Mouse (Mus musculus) right cerebral cortex, postnatal 36 days (tissue): ENCODE measurements at regions not wholly inside any gene's neighbourhood (a gene's known extent, or its start where the extent isn't known, plus 50 kb on each side); places are given as distances from the start of the nearest gene placed in this dataset.
A peak's percentile ranks its signal among the peaks of the same experiment; 100 is the strongest.

Source experiments
- DNase-seq, 2 experiments: peaks; one replicate each; pipeline ENCODE4 v3.0.0; 2022; ENCODE audit warnings: low spot score in 2 of 2, mixed read lengths in 1 of 2

DNA sequence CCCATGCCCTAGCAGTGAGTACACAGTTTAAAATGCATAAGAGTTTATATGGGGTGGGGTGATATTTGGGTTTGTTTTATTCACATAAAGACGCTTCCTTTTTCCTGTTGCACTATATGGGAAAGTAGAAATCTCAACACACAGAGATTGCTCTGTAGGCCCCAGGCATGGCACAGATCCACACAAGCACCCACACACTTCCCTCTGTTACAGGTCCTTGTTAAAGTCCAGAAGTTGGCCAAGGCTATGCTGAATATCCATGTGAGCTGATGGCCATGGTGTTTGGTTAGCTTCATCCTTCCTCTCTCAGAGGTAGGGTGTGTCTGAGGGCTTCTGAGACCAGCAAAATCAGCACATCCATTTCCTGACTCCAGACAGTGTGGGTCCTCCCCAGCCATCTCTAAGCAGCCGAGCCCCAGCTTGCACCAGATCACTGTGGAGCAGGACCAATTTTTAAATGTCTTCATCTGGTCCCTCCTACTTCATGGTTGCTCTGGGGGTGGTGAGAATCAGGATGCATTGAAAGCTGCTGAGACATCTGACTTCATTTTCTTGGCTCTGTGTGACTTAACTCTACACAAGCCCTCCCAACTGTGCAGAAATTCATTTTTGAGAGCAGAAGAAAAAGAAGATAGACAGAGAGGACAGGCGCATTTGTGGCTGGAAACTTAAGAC, 360.3 kb upstream of the Nr3c2 start:
- DNase-seq, result peak; percentile 9 to 34

DNA sequence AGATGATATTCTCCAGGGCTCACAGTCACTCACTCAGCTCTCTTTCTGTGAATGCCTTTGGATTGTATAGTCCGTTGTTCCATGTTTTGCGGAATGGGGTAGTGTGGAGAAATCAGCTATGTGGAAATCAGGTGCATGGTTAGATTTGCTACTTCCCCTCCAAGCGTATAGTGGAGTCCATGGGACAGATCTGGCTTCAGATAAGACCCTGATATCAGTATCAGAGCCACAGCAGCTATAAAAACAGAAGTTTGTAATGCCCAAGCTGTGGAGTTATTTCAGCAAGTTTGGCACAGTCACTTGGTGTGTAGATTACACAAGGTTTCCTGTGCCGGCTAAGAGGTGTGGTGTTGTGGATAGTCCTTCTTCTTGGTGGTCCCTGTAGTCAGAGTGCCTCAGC, 359.6 kb upstream of the Nr3c2 start:
- no peak for DNase-seq

DNA sequence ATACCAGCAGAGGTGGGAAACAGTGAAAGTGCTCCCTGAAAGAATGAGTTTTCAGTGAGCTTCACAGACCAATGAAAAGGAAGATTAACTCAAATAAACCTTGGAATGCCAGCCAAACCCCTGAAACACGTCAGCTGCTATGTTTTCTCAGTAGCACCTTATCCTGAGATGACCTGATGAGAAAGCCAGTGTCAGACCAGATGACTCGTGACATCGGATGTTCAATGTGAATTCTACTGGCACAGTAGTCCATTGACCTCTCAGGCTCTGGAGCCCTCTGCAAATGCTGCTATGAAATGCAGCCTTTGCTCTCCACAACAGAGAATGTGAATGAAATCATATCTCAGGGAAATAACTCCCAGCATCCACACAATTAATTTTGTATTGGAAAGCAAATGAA, 358.6 kb upstream of the Nr3c2 start:
- DNase-seq, result no peak

DNA sequence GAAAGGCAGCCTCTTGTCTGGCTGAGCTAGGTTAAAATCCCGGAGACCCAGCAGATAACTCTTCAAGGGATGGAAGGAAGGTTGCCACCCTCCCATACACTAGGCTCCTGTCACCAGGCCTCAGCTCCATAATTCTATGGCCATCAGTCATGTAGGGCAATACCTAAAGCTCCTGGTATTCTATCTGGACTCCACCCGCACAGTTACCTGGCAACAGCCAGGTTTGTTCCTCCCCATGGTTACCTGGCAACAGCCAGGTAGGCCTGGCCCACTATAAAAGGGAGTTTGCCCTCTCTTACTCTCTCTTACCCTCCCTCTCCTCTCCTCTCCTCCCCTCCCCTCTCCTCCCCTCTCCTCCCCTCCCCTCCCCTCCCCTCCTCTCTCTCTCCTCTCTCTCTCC, 347.6 kb upstream of the Nr3c2 start:
- DNase-seq, result no peak

DNA sequence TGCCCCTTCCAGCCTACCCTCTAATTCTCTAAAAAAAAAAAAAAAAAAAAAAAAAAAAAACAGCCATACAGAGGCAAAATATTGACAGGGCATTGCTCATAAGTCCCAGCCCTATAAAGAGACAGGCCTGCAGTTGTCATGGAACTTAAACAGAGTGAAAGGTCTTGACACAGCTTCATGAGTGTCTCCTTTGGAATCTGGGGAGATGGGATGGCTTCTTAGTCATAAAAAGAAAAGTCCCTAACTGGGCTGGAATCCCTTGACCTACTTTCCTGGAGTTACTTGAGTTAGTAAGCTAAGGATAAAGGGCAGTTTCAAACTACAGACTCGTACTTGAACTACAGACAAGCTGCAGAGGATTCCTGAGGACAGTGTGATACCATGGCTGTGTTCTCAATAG, 297.7 kb upstream of the Nr3c2 start:
- no peak for DNase-seq

DNA sequence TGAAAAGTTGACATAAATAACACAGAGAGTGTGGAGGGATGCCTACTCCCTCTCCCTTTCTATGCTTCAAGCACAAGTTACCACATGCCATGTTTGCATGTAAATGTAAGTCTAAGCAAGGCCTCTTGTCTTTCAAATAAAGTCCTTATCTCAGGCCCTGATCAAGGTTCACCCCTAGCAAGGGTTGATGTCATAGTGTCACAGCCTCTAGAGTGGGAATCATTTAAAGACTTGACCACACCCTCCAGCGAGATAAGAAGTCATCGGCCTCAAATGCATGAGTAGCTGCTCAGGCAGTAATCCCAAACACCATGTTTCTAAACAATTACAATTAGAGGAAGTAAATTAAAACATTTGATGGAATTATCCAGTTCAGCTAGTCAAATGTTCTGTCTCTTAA, 280.5 kb upstream of the Nr3c2 start:
- DNase-seq, result no peak

DNA sequence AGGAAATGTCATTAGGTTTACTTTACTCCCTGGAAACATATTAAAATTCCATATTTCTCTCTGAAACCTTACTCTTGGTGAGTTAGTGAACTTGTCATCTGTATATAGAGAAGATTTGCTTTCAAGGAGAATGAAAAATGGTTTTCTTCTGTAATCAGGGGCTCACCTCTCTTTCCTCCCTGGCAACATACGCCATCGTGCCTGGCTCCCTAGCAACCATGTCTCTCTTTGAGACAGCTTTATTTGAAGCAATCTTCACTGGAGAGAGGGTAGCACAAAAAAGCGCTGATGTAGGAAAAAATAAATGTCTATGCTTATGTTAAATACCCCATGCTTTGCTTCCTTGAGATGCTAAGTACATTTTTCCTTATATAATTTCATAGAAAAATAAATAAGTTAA, 278.4 kb upstream of the Nr3c2 start:
- no peak for DNase-seq

DNA sequence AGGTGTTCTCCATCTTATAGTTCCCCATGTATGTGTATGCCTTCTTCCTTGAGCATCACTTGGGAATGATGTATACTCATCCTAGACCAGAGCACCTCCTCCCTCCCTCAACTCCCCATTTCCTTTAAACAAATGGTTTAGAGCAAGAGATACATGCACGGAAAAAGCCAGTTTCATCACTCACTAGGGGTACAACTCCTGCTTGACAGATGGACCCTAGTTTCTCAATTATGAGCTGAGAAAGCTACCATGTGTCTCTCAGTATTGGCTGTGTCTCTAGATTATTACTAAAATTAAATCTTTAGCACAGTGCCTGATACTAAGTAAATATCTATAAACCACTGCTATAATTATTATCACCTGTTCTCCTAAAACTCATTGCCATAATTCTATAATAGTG, 266.2 kb upstream of the Nr3c2 start:
- no peak for DNase-seq
